Mouse (Mus musculus) thymus, adult 2 months (tissue): Measurements from ENCODE around the gene Foxk1. TPM values are rescaled to one million over a fixed set of nuclear protein-coding genes. Genes with fewer than 3 reads are reported as not detected.

Experiments
- DNase-seq: peaks from one replicate; pipeline ENCODE4 v3.0.0; 2021
- H3K27ac ChIP-seq: fragments of 200-500 bp; 2 replicates; pipeline ENCODE4 v1.5.1; 2012; ENCODE audit warnings: low read length, control low read depth; ENCODE audit not compliant: control insufficient read depth, insufficient read depth
- H3K27me3 ChIP-seq: fragments of 200-500 bp; 2 replicates; pipeline ENCODE4 v1.6.1; 2012; ENCODE audit warnings: mild to moderate bottlenecking, low read length, moderate library complexity, mixed read lengths; ENCODE audit not compliant: control insufficient read depth, insufficient read depth
- H3K36me3 ChIP-seq: fragments of 200-500 bp; 2 replicates; pipeline ENCODE4 v1.6.1; 2012; ENCODE audit warnings: mild to moderate bottlenecking, low read length, moderate library complexity; ENCODE audit not compliant: control insufficient read depth, insufficient read depth
- H3K4me1 ChIP-seq: fragments of 200-500 bp; replicated peaks from 2 replicates; pipeline ENCODE4 v1.6.1; 2012; ENCODE audit warnings: low read length; ENCODE audit not compliant: control insufficient read depth, insufficient read depth
- H3K4me3 ChIP-seq: fragments of 200-500 bp; 2 replicates; pipeline ENCODE4 v1.5.1; 2012; ENCODE audit warnings: mild to moderate bottlenecking, low read length, control low read depth, moderate library complexity; ENCODE audit not compliant: control insufficient read depth, insufficient read depth
- CTCF ChIP-seq: fragments of 200-500 bp; IDR thresholded peaks from 2 replicates; pipeline ENCODE4 v1.5.1; 2012; ENCODE audit warnings: mild to moderate bottlenecking, control low read depth, low read length, moderate library complexity, borderline replicate concordance; ENCODE audit not compliant: control insufficient read depth, poor library complexity, insufficient read depth; ENCODE audit errors: extremely low read depth
- POLR2A ChIP-seq: fragments of 200-500 bp; IDR thresholded peaks from 2 replicates; pipeline ENCODE4 v1.6.1; 2012; ENCODE audit warnings: mild to moderate bottlenecking, low read length, control low read depth, moderate library complexity; ENCODE audit not compliant: control insufficient read depth, poor library complexity, insufficient read depth; ENCODE audit errors: extremely low read depth
- WGBS: fragments of 180-500 bp; shearing (Covaris S2); methylation state at CpG from one replicate; pipeline ENCODE4 v1.1.7; 2018; 5-methylcytosine and 5-hydroxymethylcytosine counted together
- polyA plus RNA-seq: library from polyadenylated mRNA; depleted of rRNA; stranded (reverse); fragments of >200 nt; gene quantifications from 2 replicates; pipeline ENCODE4 v1.2.3, GENCODE M21; 2012

Gene Foxk1
- polyA plus RNA-seq, 1 experiment, result 27.9 TPM

DNA sequence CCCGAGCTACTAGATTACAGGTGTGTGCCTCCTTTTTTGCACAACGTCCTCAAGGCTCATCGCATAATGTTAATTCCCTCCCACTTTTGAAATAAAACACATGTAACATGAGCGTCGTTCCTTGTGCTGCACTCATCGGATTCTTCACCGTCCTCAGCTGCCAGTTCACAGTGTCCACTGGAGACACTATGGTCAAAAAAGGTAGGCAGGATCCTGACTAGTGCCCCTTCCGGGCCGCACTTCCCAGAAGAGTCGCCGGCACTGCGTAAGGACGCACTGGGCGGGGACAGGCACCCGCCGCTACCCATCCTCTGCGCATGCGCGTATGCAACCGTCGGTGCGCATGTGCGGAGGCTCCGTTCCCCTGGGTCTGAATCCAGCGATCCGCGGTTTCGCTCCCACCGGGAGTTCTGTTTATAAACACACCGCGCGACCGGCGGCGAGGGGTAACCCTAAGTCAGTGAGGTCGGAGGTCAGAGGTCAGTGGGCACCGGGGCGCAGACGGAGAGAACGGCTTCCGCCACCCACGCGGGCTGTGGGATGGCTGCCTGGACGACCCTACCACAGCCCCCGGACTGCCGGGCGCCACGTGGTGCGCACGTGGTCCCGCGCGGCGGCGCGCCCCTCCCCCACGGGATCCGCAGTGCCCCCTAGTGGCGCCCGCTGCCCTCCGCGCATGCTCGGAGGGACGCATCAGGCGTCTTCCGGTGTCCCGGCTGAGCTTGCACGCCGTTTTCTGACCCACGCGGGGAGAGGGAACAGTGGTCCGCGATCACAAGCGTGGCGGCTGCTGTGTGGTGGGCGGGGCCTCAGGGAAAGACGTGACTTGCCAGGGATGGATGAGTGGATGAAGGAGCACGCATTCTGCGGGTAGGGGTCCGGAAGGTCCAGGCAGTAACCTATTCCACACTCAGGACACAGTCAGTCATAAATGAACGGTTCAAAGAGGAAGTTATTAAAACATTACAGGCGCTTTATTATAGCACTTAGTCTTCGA lies 33.9 kb upstream of the Foxk1 start:
- no peaks in the 10 kb centered on the region for H3K36me3 ChIP-seq
- H3K4me3 ChIP-seq, result peak overlapping the region; percentile 69
- no peaks in the 10 kb centered on the region for H3K27me3 ChIP-seq
- H3K4me1 ChIP-seq, result peaks cover 10% of the 10 kb centered on the region
- under 1% methylated on average over 80 of the region's 83 CpGs for WGBS
- TF ChIP-seq POLR2A, result peak; percentile 82
- peak; percentile 100 for TF ChIP-seq CTCF
- peak; percentile 99 for DNase-seq
- H3K27ac ChIP-seq, result peak overlapping the region; percentile 18; the same call in 1 of the 2 replicates

DNA sequence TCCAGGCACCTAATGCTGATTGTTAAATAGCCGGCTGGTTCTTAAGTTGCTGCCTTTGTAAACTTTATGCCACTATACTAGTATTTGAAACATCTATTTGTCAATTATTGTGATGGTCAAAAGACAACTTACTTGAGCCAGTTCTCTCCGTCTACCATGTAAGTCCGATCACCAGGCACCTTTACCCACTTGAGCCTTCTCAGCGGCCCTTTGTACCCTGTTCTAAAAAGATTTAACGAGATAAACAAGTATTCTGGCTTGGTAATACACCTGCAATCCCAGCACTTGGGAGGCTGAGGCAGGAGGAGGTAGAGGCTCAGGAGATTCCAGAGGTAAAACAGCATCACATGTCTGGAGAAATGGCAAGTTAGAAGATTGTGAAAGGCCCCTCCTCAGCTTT lies 33.2 kb upstream of the Foxk1 start:
- Histone ChIP-seq H3K27ac (no peak overlapping the region), H3K36me3 (no peaks in the 10 kb centered on the region), H3K4me1 (peaks cover 10% of the 10 kb centered on the region), H3K4me3 (no peak overlapping the region), H3K27me3 (no peaks in the 10 kb centered on the region)
- TF ChIP-seq CTCF, result no peak
- TF ChIP-seq POLR2A, result no peak
- WGBS, result 25% methylated on average over 5 of the region's 5 CpGs
- no peak for DNase-seq

DNA sequence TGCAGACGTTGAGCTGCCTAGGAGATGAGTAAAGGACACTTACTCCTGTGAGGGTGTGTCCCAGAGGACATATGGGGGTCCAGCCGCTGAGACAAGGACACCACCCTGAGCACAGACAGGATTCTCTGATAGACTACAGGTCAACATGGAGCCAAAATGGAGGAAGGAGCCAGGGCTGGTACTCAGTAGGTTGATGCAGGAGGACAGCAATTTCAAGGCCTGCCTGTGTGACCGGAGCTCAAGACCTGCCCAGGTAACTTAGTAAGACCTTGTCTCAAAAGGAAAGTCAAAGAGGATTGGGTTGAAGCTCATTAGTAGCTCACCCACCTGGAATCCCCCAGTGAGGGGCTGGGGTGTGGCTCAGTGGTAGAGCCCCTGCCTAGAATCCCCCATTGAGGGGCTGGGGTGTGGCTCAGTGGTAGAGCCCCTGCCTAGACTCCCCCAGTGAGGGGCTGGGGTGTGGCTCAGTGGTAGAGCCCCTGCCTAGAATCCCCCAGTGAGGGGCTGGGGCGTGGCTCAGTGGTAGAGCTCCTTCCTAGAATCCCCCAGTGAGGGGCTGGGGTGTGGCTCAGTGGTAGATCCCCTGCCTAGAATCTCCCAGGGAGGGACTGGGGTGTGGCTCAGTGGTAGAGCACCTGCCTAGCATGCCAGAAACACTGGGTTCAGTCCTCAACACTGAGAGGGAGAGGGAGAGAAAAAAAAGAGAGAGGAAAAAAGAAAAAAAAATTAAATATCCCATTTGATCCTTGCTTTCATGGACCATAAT lies 30.7 kb upstream of the Foxk1 start:
- no peak for DNase-seq
- WGBS, result 95% methylated on average over 4 of the region's 4 CpGs
- no peak overlapping the region for H3K27ac ChIP-seq
- H3K36me3 ChIP-seq, result no peaks in the 10 kb centered on the region
- no peaks in the 10 kb centered on the region for H3K27me3 ChIP-seq
- no peak for TF ChIP-seq POLR2A
- no peak for TF ChIP-seq CTCF
- H3K4me3 ChIP-seq, result no peak overlapping the region
- peaks cover 10% of the 10 kb centered on the region for H3K4me1 ChIP-seq

DNA sequence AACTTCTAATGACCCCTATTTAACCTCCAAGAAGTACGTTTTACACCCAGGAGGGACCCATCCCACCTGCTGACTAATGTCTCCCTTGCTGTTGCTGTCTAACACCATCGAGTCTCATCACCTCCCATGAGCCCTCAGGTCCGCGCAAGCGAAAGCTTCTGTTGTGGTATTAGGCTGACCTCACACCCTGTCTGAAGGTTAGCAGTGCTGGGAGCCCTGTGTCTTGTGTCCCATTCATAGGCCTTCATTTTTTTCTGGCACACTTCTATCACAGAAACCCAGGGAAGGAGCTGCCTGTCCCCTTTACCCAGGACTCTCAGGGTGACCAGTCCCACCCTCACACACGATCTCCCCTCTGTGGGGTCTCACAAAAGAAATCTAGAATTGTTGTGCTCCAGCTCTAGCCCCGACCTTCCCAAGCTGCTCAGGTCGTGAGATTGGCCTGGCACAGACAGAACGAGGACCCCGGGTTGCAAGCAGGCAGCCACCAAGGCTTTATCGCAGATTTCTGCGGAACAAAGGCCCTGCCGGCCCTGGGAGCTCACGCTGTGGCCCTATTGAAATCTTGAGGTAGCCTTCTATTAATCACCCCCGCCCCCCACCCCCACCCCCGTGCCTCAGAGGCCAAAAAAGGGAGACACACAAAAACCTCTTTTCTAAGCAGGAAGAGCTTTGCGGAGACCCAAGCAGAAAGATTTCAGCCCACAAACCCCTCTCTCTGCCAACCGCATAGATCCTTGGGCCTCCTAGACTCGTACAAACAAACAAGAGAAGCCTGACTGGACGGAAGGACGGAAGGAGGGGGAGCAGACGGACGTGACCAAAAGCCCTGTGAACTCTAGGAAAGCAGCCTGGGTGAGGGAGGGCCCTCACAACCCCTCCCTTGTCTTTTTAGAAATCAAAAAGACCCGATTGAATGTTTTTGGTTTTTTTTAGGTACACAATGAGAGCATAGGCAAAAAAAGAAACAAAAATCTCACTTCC lies 29.8 kb upstream of the Foxk1 start:
- peak; percentile 8 for DNase-seq
- H3K4me3 ChIP-seq, result no peak overlapping the region
- WGBS, result 16% methylated on average over 24 of the region's 24 CpGs
- no peaks in the 10 kb centered on the region for H3K36me3 ChIP-seq
- TF ChIP-seq CTCF (no peak), POLR2A (no peak)
- H3K27ac ChIP-seq, result no peak overlapping the region
- H3K27me3 ChIP-seq, result no peaks in the 10 kb centered on the region
- H3K4me1 ChIP-seq, result peaks cover 10% of the 10 kb centered on the region

DNA sequence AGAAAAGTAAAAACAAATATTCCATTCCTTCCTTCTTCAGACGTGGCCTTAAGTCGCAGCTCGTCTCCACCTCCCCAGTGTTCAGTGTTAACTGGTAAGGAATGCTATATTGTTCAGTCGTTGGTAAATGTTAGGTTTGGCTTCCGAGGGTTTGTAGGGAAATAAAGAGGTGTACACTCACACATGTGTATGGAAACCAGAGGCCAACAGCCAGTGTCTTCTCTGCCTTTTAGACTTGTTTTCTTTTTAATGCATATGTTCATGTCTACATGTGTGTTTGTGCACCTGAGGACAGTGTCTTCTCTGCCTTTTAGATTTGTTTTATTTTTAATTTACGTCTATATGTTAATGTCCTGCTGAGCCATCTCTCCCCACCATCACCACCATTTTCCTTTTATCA lies 29.1 kb upstream of the Foxk1 start:
- Histone ChIP-seq H3K27me3 (no peaks in the 10 kb centered on the region), H3K4me1 (peaks cover 7% of the 10 kb centered on the region), H3K4me3 (no peak overlapping the region), H3K36me3 (no peaks in the 10 kb centered on the region), H3K27ac (no peak overlapping the region)
- TF ChIP-seq CTCF (no peak), POLR2A (no peak)
- 63% methylated on average over 6 of the region's 6 CpGs for WGBS
- DNase-seq, result no peak
